Mouse (Mus musculus) stomach, embryonic 15.5 days (tissue): Measurements from ENCODE around the gene Stfa2. TPM values are rescaled to one million over a fixed set of nuclear protein-coding genes. Genes with fewer than 3 reads are reported as not detected.
A peak's percentile ranks its signal among the peaks of the same experiment; 100 is the strongest.
"Not testable (repeated sequence)": the region's sequence is repeated elsewhere in the genome, so short reads cannot be mapped to it uniquely, and the experiment has no call there.

ENCODE experiments used
- ATAC-seq: fragments of 200-750 bp; cut with Nextera tagmentation; 2 replicates; pipeline ENCODE4 v1.8.0; 2017; ENCODE audit warnings: low read depth, moderate number of reproducible peaks, moderate TSS enrichment; ENCODE audit not compliant: insufficient read depth, low FRiP score
- H3K27ac ChIP-seq: fragments of 300-500 bp; sonication (generic); 2 replicates; pipeline ENCODE4 v1.5.1; 2015; ENCODE audit warnings: mild to moderate bottlenecking, inconsistent platforms
- H3K27me3 ChIP-seq: fragments of 300-500 bp; sonication (generic); replicated peaks from 2 replicates; pipeline ENCODE4 v1.6.1; 2015; ENCODE audit warnings: inconsistent platforms
- H3K36me3 ChIP-seq: fragments of 300-500 bp; sonication (generic); 2 replicates; pipeline ENCODE4 v1.6.1; 2015; ENCODE audit warnings: inconsistent platforms
- H3K4me1 ChIP-seq: fragments of 300-500 bp; sonication (generic); 2 replicates; pipeline ENCODE4 v1.6.1; 2015; ENCODE audit warnings: inconsistent platforms
- H3K4me2 ChIP-seq: fragments of 300-500 bp; sonication (generic); 2 replicates; pipeline ENCODE4 v1.6.1; 2015; ENCODE audit warnings: mild to moderate bottlenecking, inconsistent platforms
- H3K4me3 ChIP-seq: fragments of 300-500 bp; sonication (generic); replicated peaks from 2 replicates; pipeline ENCODE4 v1.5.1; 2015; ENCODE audit warnings: inconsistent platforms
- H3K9ac ChIP-seq: fragments of 300-500 bp; sonication (generic); 2 replicates; pipeline ENCODE4 v1.6.1; 2015; ENCODE audit warnings: inconsistent platforms
- H3K9me3 ChIP-seq: fragments of 300-500 bp; sonication (generic); 2 replicates; pipeline ENCODE4 v1.6.1; 2016; ENCODE audit warnings: inconsistent platforms
- WGBS: fragments of 180-500 bp; shearing (Covaris S2); methylation state at CpG from one replicate; pipeline ENCODE4 v1.1.7; 2015; 5-methylcytosine and 5-hydroxymethylcytosine counted together
- polyA plus RNA-seq: library from polyadenylated mRNA; unstranded; fragments of >200 nt; fragmentation: Nextera tagmentation; extraction: Ambion mirVana; gene quantifications from 2 replicates; pipeline ENCODE4 v1.2.1, GENCODE M21; 2015

Stfa2 gene
- 9.3 and 13.6 TPM in 2 replicates for polyA plus RNA-seq

GRCm38 (mm10) chr16:36408357-36408756 is at the start of gene Stfa2:
TSS of gene Stfa2 (minus strand) at chr16:36408457.
- ATAC-seq: no peak
- Histone ChIP-seq H3K9me3 (no peaks in the 10 kb centered on the region), H3K27me3 (no peaks in the 10 kb centered on the region), H3K4me3 (no peak within 1 kb of the TSS), H3K27ac (no peak within 1 kb of the TSS), H3K36me3 (no peaks in the 10 kb centered on the region), H3K4me2 (no peak within 1 kb of the TSS), H3K9ac (no peak within 1 kb of the TSS), H3K4me1 (no peaks in the 10 kb centered on the region)

- Histone ChIP-seq H3K9ac (no peak within 1 kb of the TSS), H3K27ac (peak within 1 kb of the TSS; percentile 21; the same call in 1 of the 2 replicates), H3K4me3 (no peak within 1 kb of the TSS), H3K9me3 (no peaks in the 10 kb centered on the region), H3K27me3 (no peaks in the 10 kb centered on the region), H3K4me2 (no peak within 1 kb of the TSS), H3K36me3 (no peaks in the 10 kb centered on the region), H3K4me1 (no peaks in the 10 kb centered on the region)
- no peak for ATAC-seq
- WGBS: 62% methylated on average over 4 of the region's 4 CpGs
Measured at GRCm38 (mm10) chr16:36455342-36455802, 47.1 kb upstream of the Stfa2 start, which contains the start of gene Stfa3. TSS of gene Stfa3 (minus strand) at chr16:36455392.

- H3K9ac ChIP-seq, H3K4me1 ChIP-seq, ATAC-seq, H3K4me2 ChIP-seq, H3K9me3 ChIP-seq, H3K27ac ChIP-seq, H3K4me3 ChIP-seq, H3K36me3 ChIP-seq, H3K27me3 ChIP-seq: not testable (repeated sequence)
- WGBS: 73% methylated on average over 1 of the region's 1 CpGs
Measured at GRCm38 (mm10) chr16:36420979-36421378, 12.7 kb upstream of the Stfa2 start.

GRCm38 (mm10) chr16:36389060-36389459 is 19.2 kb downstream of the Stfa2 start:
- 28% methylated on average over 4 of the region's 4 CpGs for WGBS
- H3K27me3 ChIP-seq: no peaks in the 10 kb centered on the region
- ATAC-seq: no peak

GRCm38 (mm10) chr16:36367648-36368047 is 40.6 kb downstream of the Stfa2 start, which contains the start of gene BC100530:
TSS of gene BC100530 (minus strand) at chr16:36367748.
- H3K9me3 ChIP-seq, H3K4me3 ChIP-seq, H3K27ac ChIP-seq, H3K27me3 ChIP-seq, H3K4me2 ChIP-seq, H3K36me3 ChIP-seq, H3K9ac ChIP-seq, H3K4me1 ChIP-seq, ATAC-seq: not testable (repeated sequence)
- 73% methylated on average over 3 of the region's 3 CpGs for WGBS

More at GRCm38 (mm10) chr16:36389060-36389459, 19.2 kb downstream of the Stfa2 start:
- H3K9me3 ChIP-seq: no peaks in the 10 kb centered on the region
- H3K36me3 ChIP-seq: no peaks in the 10 kb centered on the region
- no peak overlapping the region for H3K4me3 ChIP-seq
- no peak overlapping the region for H3K9ac ChIP-seq
- no peaks in the 10 kb centered on the region for H3K4me1 ChIP-seq
- H3K27ac ChIP-seq: no peak overlapping the region
- H3K4me2 ChIP-seq: peak overlapping the region; percentile 34; the same call in 1 of the 2 replicates

Other genes with a start within 250 kb of the Stfa2 start
- 38.5 and 45.8 TPM in 2 replicates for gene Gm5483, start 224.2 kb downstream of the Stfa2 start, polyA plus RNA-seq
- 2.4 and 2.6 TPM in 2 replicates for gene Gm5416, start 198.1 kb downstream of the Stfa2 start, polyA plus RNA-seq
- gene 2010005H15Rik, start 187.0 kb downstream of the Stfa2 start, polyA plus RNA-seq: 4.8 and 11.6 TPM in 2 replicates
- 65.4 and 81.5 TPM in 2 replicates for gene Stfa1, start 131.5 kb downstream of the Stfa2 start, polyA plus RNA-seq
- 0.78 and 0.81 TPM in 2 replicates for gene BC117090, start 74.1 kb downstream of the Stfa2 start, polyA plus RNA-seq
- 56.2 and 74.4 TPM in 2 replicates for gene BC100530, start 40.7 kb downstream of the Stfa2 start, polyA plus RNA-seq
- 17.2 and 23.5 TPM in 2 replicates for gene Stfa3, start 46.9 kb upstream of the Stfa2 start, polyA plus RNA-seq
- gene Casr, start 153.7 kb upstream of the Stfa2 start, polyA plus RNA-seq: 0.09 and 0.12 TPM in 2 replicates